Mouse (Mus musculus): Measurements from ENCODE around the gene Ldlrad1.

DNA sequence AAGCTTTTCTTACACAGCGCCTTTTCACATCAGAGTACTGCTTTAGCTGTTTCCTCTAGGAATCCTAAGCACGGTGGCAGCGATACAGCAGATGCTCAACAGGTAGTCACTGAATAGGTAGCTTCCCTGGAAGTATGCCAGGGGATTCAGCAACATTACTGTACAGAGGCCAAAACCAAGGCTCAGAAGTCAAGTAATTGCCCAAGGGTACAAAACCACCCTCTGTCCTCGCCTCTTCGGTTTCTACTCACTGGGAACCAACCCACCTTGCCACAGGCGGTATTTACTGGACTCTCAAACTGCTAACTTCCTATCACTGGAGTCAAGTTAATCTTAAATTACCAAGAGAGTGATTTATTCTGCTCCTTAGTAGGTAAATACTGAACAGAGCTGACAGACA, 31.2 kb downstream of the Ldlrad1 start:
- TF ChIP-seq MXI1 (IDR thresholded peaks at IDR 0.05; ENCODE audit: low read depth, low read length) (no peak), EP300 (IDR thresholded peaks at IDR 0.05; ENCODE audit: low read depth in 1 of 2, low read length in 2 of 2) (no peak), USF2 (IDR thresholded peaks at IDR 0.05; ENCODE audit: borderline replicate concordance in 1 of 2, insufficient read depth in 1 of 2, low read depth in 1 of 2, low read length in 2 of 2) (no peak), RCOR1 (IDR thresholded peaks at IDR 0.05; ENCODE audit: low read depth, low read length) (no peak), ETS1 (IDR thresholded peaks at IDR 0.05; ENCODE audit: low read depth, low read length) (no peak), POLR2A (IDR thresholded peaks at IDR 0.05; ENCODE audit: control insufficient read depth in 1 of 2, insufficient read depth in 1 of 2, low read depth in 1 of 2, low read length in 2 of 2, poor library complexity in 1 of 2) (no peak), MAX (IDR thresholded peaks at IDR 0.05; ENCODE audit: low read length) (no peak), BHLHE40 (IDR thresholded peaks at IDR 0.05; ENCODE audit: borderline replicate concordance, low read depth, low read length) (no peak), CTCF (IDR thresholded peaks at IDR 0.05 in 2 of 3, conservative IDR thresholded peaks at IDR 0.05 in 1 of 3; ENCODE audit: control insufficient read depth in 1 of 3, insufficient read depth in 1 of 3, low read depth in 2 of 3, low read length in 3 of 3, poor library complexity in 1 of 3, severe bottlenecking in 1 of 3) (no peak), SIN3A (IDR thresholded peaks at IDR 0.05; ENCODE audit: low read length) (no peak), TCF12 (IDR thresholded peaks at IDR 0.05; ENCODE audit: low read depth, low read length) (no peak), ZC3H11A (IDR thresholded peaks at IDR 0.05; ENCODE audit: low read depth, low read length) (no peak), TAL1 (IDR thresholded peaks at IDR 0.05; ENCODE audit: low read length) (no peak), CHD2 (IDR thresholded peaks at IDR 0.05; ENCODE audit: low read length) (no peak)
